Mouse (Mus musculus): ENCODE measurements around the gene Fn1.

Gene Fn1

DNA sequence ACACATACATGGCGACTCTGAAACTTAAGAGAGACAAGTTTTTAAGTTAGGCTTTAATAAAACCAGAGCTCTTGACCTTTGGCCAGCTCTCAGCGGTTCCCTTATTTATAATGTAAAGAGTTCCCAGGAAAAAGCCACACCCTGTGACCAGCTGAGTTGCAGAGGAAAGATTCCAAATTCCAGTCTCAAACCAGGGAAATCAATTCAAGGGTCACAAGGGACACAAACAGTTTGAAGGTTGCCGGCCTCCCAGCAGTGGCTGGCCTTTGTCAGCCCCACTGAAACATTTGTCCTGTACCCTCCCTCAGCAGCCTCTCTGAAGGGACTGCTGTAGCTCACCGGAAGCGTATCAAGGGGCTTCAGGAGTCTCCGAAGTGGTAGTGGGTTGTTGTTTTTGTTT, 2.3 kb downstream of the Fn1 start:
- no peak for DNase-seq (ENCODE audit: low spot score)

DNA sequence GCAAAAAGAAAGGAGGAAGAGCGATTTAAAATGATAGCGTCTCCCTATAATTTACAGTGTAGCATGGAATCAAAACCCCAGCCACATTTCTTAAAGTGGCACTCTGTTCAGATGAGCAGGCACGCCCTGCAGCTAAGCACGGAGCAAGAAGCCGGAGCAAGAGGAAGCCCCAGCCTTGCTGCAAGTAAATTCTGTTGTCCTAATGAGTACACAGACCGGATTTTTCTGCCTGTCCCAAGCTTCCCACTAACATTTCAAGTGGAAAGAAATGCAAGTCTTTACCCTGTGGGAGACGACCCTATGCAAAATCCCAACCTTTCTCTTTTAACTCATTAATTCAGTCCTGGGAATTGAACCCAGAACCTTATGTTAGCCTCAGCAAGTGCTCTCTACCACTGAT, 4.8 kb downstream of the Fn1 start:
- DNase-seq (ENCODE audit: low spot score) = no peak

DNA sequence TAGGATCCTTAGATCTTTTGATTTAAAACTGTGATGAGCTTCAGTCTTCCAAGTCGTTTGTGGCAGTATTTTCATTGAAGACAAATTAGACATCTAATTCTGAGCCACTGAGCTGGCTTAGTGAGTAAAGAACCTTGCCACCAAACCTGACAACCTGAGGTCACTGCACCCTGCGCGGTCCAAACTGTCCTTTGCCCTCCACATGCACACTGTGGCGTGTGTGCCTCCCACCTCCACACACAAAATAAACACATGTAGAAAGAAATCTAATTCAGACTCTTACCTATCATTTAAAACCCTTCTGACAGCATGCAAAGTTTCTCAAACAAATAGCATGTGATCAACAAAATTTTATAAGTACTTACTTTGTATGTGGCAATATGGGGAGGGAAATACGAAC, 6.2 kb downstream of the Fn1 start:
- DNase-seq (ENCODE audit: low spot score) = no peak

DNA sequence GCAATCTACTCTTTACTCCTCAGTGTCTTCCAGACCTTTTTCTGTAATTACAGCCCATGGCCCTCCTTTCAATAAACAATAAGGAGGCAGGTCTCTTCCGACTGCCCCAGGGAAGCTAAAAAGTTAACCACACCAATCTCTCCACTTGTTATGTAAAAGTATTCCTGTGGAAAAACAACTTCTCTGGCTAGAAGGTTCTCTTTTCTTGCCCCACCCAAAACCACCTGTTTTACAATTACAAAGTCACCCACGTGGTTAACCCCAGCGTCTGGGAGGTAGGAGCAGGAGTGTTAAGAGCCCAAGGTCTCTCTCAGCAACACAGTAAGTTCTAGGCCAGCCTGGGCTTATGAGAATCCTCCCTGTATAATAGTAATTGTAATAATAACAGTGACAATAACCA, 7.0 kb downstream of the Fn1 start:
- no peak for DNase-seq (ENCODE audit: low spot score)

DNA sequence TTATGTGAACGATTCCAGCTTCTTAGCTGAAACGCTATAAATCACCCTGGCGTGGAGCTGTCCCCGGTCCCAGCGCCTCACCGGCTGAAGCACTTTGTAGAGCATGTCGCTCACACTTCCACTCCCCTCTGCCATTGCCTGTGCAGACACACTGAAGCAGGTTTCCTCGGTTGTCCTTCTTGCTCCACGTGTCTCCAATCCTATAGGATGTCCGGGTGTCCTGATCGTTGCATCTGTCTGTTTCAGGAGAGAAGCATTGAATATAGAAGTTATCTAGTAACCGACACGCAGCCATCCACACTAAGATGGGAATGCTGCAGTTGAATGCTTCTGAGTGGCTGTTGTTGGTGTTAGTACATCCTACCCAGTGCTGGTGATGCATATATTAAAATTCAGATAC, 7.5 kb downstream of the Fn1 start:
- no peak for DNase-seq (ENCODE audit: low spot score)

DNA sequence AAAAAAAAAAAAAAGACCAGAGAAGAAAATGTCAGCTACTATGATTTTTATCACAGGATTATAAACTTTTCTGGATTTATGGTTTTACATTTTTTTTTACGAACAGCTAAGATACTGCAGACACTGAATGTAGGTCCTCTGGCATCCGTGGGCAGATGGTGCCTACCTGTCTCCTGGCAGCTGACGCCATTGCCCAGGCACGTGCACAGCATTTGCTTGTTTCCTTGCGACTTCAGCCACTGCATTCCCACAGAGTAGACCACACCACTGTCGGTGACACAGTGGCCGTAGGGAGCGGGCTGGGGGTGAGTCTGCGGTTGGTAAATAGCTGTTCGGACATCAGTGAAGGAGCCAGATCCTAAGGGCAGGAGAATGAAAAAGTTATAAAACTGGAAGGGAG, 10.2 kb downstream of the Fn1 start:
- no peak for DNase-seq (ENCODE audit: low spot score)

DNA sequence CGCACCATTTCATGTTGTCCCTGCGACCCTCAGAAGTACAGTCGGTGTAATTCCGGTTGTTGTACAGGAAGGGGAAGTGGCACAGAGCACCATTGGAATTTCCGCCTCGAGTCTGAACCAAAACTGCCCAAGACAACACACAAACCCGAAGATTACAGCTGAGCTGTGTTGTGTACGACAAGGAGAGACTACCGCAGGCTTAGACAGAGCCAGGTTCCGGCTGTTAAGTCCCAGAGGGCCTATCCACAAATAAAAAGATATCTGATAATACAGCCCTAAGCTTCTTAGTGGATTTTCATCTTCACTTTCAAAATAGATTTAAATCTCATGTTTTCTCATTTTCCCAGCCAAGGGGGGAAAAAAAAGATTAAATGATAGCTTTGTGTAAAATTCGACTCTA, 11.8 kb downstream of the Fn1 start:
- no peak for DNase-seq (ENCODE audit: low spot score)

DNA sequence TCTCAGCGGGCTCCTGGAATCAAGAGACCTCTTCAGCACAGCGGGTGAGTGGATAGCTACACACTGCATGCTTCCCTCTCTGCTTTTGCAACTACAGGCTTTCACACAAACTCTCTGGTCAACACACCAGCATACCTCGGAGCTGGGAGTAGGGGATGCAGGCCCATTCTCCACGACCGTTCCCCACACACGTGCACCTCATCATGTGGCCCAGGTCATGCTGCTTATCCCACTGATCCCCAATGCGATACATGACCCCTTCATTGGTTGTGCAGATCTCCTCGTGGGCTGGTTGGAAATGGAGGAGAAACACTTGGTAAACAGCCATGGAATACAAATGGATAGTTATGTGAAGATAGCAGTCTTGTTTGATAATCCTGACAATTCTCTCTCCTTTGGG, 12.8 kb downstream of the Fn1 start:
- DNase-seq (ENCODE audit: low spot score) = no peak

DNA sequence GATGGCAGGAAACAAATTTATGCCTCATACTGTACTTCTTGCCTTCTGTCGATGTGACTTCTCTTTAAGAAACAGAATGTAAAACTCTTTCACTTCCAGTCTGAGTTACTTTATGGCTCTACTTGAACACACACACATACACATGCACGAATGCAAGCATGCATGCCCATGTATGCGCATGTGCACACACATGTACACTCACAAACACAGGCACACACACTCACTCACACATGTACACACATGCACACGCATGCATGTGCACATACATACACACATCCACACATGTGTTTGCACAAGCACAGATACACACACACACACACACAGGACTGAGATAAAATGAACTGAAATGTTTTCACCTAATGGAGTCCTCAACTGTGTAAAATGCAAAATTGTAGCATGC, 16.3 kb downstream of the Fn1 start:
- DNase-seq (ENCODE audit: low spot score) = no peak

DNA sequence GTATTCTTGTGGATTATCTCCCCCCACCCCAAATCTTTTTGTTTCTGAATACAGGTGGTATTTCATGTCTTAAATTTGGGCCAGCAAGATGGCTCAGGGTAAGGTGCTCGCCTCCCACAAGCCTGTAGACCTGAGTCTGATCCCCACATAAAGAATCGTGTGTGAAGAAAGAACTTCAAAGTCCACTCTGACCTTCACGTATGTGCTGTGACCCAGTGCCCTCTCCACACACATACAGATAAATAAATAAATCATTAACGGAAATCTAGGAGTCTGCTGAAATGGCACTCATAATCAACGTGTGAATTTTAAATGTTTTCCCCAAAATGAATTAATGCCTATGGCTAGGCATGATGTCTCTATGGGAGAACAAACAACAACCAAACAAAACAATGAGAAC, 16.9 kb downstream of the Fn1 start:
- no peak for DNase-seq (ENCODE audit: low spot score)

DNA sequence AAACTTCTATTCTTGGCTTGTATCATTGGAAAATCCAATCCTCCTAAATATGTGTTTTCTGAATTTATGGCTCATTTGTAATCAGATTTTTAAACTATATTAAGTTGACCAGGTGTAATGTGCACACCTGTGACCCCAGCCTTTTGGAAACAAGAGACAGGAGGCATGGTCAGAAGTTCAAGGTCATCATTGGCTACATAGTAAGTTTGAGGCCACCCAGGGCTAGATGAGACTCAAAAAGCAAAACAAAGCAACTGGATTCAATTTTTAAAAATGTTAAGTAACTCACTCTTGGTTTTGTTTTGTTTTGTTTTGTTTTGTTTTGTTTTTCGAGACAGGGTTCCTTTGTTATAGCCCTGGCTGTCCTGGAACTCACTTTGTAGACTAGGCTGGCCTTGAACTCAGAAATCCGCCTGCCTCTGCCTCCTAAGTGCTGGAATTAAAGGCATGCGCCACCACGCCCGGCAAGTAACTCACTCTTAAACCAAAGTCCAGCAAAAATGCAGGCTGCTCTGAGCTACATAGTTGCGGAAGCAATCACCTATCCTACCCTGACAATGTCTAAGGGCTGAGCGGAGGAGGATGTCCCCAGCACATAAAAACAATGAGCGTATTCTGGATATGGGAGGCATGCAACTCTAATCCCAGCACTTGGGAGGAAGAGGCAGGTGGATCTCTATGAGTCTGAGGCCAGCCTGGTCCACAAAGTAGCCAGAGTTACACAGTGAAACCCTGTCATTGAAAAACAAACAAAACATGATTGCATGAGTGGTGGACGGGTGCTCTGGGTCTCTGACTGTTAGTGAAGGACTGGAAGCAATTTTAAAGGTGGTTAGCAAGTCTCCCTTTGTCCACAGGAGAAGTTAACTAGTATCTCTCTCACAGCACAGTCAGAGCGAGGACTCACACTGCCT, 17.6 kb downstream of the Fn1 start:
- no peak for DNase-seq (ENCODE audit: low spot score)

DNA sequence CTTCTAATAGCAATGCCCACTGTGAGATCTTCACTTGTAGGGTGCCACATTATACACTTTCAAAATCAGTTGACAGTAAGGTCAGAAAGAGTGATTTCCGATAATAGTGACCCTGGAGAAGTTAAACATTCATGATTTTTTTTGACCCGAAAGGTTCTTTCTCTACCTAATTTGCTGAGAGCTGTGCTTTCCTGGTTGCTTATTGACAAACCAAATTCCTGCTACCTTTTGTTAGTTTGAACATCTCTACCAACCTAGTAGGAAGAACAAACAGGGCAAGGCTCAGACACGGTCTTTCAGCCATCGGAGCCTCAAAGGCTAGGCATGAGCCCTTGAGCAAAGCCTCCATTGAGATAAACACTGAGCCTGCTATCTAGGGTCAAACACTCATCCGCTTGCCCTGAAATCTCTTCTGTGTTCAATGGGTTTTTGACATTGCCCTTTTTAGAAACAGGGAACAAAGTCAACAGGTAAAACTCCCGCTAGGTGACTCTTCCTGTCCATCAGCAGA, 18.5 kb downstream of the Fn1 start:
- DNase-seq (ENCODE audit: low spot score) = no peak

DNA sequence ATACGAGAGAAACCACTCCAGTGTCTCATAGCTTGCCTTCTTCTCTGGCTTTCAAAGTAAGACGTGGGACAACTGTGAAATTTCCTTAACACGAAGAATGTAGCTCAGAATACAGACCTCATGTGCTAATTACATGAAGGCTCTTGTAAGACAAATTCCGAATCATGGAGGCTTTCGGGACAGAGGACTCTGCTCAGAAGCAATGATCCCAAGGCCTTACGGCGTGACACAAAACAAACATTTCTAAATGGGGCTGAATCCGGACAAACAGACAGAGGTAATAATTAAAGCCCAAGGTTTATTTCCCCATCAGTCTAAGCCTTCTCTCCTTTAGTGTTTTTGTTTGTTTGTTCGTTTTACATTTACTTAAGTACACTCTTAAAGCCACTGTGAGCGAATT, 20.6 kb downstream of the Fn1 start:
- DNase-seq (ENCODE audit: low spot score) = no peak

DNA sequence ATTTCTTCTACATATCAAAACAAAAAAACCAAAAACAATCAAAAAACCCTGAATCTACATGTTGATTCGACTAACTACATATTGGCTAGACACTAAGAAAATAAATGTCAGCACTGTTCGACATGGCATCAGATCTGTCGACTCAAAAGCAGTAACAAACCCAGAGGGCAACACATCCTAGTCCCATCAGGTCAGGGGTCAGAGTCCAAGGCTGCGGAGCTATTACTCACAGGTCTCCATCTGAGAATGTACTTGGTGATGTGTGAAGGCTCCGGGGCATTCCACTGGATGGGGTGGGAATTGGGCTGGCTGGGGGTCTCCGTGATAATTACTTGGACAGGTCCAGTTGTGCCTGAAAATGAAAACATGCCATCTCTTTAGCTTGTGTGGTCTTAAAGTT, 21.2 kb downstream of the Fn1 start:
- no peak for DNase-seq (ENCODE audit: low spot score)

DNA sequence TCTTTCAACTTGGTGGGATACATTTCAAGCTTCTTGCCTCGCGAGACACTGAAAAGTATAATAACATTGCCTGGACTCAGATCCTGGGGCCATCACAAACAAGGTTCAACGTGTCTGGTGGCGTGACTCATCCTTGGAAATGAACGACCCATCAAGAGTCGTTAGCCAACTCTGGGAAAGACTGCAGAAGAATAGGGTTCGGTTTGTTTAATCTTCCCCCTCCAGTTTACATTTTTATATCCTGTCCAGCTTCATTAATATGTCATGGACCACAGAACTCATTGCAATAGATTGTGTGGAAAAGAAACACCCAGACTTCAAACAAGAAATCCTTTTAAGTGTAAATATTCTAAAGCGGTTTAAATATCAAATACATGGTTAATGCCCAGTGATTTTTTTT, 22.8 kb downstream of the Fn1 start:
- DNase-seq (ENCODE audit: low spot score) = no peak

DNA sequence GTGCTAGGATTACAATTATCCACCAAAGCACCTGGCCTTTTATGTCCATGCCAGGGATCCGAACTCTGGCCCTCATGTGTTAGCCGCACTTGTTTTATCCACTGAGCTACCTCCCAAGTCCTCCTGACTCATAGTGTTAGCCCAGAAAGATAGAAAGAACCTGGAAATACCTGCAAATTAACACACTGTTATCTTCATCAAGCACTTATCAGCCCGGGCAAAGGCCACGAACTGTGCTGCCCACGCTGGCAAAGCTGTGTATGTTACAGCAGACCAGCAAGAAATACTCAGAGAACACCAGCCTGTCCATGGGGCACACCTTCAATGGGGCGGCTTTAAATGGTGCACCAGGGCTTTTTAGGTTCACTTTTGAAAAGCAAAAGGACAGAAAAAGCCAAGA, 29.4 kb downstream of the Fn1 start:
- DNase-seq (ENCODE audit: low spot score) = no peak

DNA sequence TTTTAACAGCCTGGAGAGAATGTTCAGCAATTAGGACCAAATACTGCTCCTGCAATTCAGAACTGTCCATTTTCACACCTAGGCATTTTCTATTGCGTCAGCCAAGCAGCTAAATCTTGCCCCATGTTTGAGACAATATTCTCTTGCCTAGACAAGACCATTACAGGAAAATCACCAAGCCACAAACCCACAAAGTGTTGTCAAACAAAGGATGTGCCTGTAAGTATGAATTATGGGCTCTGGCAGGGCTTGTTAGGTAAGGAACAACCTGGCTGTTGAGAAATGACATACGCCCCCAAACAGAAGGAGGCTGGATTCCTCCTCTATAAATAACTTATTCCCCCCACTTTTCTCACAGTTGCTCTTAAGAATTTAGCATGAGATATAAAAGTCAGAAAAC, 31.5 kb downstream of the Fn1 start:
- DNase-seq (ENCODE audit: low spot score) = no peak

DNA sequence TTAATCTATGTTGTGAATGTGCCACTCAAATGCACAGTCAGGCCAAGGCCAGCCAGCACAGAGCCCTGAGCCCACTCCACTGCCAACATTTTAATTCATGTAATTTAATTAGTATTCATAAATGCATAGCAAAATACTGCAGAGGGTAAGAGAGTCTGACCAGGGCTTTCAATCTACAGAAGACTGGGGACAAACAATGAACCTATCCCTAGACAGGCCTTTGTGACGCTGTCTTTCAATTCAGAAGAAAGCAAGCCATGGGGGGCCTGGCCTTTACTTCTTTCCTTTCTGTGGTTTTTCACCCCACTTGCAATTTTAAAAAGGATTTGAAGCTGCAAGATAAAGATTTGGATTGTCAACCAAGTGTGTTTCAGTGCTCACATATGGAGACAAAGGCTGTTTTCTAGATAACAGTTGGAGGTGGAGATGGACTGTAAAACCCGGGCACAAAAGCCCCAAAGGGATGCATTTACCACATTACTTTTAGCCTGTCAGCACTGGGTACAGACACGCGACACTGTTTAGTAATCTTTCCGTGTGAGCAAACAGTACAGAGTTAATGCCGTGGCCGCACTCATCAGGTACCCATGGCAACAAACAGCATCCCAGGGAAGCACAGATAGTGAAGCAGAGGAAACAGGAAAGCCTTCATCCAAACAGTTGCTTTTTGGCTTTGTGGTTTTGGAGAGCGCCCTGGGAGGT, 38.3 kb downstream of the Fn1 start:
- no peak for DNase-seq (ENCODE audit: low spot score)

DNA sequence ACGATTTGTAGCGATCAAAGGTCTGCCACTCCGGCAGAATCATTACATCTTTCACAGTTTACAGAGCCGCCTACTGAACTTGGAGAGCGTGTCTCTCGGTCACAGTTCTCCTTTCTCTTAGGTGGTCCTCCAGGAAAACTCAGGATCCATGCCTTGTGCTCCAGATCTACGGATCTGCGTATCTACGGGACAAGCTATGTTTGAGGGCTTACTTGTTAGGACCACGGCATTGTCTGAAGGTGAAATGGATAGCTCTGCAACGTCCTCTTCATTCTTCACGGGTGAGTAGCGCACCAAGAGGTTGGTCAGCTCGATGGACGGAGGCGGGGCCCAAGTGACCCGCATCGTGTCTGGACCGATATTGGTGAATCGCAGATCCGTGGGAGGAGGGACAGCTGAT, 40.7 kb downstream of the Fn1 start:
- DNase-seq (ENCODE audit: low spot score) = no peak

DNA sequence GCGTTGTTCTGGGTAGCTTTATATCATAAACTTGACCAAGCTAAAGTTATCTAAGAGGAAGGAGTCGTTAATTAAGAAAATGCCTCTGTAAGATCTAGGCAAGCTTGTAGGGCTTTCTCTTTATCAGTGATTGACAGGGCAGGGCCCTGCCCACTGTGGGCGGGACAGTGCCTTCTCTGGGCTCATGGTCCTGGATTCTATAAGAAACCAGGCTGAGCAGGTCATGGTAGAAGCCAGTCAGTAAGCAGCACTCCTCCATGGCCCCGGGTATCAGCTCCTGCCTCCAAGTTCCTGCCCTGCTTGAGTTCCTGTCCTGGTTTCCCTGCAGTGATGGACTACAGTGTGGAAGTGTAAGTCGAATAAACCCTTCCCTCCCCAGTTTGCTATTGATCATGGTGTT, 43.1 kb downstream of the Fn1 start:
- no peak for DNase-seq (ENCODE audit: low spot score)

DNA sequence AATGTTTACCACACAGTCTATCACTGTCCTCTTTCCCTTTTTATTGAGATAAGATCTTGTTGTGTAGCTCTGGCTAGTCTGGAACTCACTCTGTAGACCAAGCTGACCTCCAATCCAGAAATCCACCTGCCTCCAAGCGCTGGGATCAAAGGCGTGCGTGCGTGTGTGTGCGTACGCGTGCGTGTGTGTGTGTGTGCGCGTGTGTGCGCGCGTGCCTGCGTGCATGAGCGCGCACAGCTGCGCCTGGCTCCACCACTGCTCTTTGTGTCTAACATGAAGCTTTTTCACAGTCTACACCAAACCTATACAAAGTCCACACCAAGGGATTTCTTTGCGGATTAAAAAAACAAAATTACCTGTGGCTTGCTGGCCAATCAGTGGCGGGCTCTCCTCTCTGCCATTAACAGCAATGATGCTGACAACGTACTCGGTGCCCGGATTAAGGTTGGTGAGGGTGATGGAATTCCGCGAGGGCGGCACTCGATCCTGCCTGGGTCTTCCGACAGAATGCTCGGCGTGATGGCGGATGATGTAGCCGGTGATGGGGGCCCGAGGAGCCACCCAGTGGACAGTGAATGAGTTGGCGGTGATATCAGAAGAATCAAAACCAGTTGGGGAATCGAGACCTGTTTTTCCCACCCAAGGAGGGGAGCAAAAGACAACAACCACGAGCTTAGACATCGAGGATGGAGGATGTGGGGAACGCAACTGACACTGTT, 43.8 kb downstream of the Fn1 start:
- DNase-seq (ENCODE audit: low spot score) = no peak

DNA sequence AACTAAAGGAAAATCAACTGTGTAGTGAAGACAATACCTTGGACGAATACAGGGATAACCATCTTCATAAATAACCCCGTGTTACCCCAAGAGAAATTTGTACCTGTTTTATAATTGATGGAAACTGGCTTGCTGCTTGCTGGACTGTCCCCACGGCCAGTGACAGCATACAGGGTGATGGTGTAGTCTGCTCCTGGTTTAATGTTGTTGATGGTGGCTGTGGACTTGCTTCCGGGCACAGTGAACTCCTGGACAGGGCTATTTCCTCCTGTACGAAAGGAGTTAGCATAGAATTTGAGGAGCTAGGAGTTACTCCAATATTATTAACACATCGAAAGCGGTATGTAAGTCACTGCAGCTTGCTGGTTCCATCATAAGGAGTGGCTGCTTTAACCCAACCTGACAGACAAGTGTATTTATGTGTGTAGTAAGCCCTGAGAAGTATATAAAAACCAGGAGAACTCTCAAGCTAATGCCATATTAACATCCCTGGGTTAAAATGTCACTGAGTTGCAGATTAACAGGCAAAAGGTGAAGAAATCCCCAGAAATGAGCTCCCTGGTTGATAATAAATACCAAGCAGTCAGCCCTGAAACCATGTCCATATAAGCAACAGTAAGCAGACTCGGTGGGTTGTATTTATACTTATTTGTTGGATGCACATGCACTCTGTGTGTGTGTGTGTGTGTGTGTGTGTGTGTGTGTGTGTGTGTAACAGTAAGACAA, 46.2 kb downstream of the Fn1 start:
- DNase-seq (ENCODE audit: low spot score) = no peak

All from testis, postnatal 10 days (tissue).